Mouse (Mus musculus) forebrain, embryonic 12.5 days (tissue): Measurements from ENCODE around the gene Rpl18. TPM values are rescaled to one million over a fixed set of nuclear protein-coding genes. Genes with fewer than 3 reads are reported as not detected.

Experiments
- ATAC-seq: fragments of 200-750 bp; cut with Nextera tagmentation; 2 replicates; pipeline ENCODE4 v1.8.0; 2017; ENCODE audit warnings: moderate TSS enrichment; ENCODE audit not compliant: low FRiP score
- H3K27ac ChIP-seq: fragments of 300-500 bp; sonication (generic); 2 replicates; pipeline ENCODE4 v1.5.1; 2016; ENCODE audit warnings: mild to moderate bottlenecking
- H3K27me3 ChIP-seq: fragments of 300-500 bp; sonication (generic); 2 replicates; pipeline ENCODE4 v1.6.1; 2016; ENCODE audit warnings: mild to moderate bottlenecking
- H3K36me3 ChIP-seq: fragments of 300-500 bp; sonication (generic); replicated peaks from 2 replicates; pipeline ENCODE4 v1.6.1; 2016; ENCODE audit warnings: mild to moderate bottlenecking
- H3K4me1 ChIP-seq: fragments of 300-500 bp; sonication (generic); 2 replicates; pipeline ENCODE4 v1.6.1; 2016
- H3K4me2 ChIP-seq: fragments of 300-500 bp; sonication (generic); 2 replicates; pipeline ENCODE4 v1.6.1; 2016; ENCODE audit warnings: mild to moderate bottlenecking, moderate library complexity
- H3K4me3 ChIP-seq: fragments of 300-500 bp; sonication (generic); replicated peaks from 2 replicates; pipeline ENCODE4 v1.5.1; 2016; ENCODE audit warnings: mild to moderate bottlenecking
- H3K9ac ChIP-seq: fragments of 300-500 bp; sonication (generic); 2 replicates; pipeline ENCODE4 v1.6.1; 2016; ENCODE audit warnings: mild to moderate bottlenecking
- H3K9me3 ChIP-seq: fragments of 300-500 bp; sonication (generic); 2 replicates; pipeline ENCODE4 v1.6.1; 2016
- WGBS: fragments of 180-500 bp; shearing (Covaris S2); methylation state at CpG from one replicate; pipeline ENCODE4 v1.1.7; 2016; 5-methylcytosine and 5-hydroxymethylcytosine counted together
- polyA plus RNA-seq: library from polyadenylated mRNA; unstranded; fragments of >200 nt; fragmentation: Nextera tagmentation; extraction: Ambion mirVana; gene quantifications from 2 replicates; pipeline ENCODE4 v1.2.1, GENCODE M21; 2016

Gene Rpl18
- polyA plus RNA-seq, 1 experiment from 2014 or later = 745 TPM

GRCm38 (mm10) chr7:45727625-45728024 lies 12.4 kb downstream of the Rpl18 start:
- H3K36me3 ChIP-seq = peaks cover 62% of the 10 kb centered on the region
- 88% methylated on average over 3 of the region's 3 CpGs for WGBS

DNA sequence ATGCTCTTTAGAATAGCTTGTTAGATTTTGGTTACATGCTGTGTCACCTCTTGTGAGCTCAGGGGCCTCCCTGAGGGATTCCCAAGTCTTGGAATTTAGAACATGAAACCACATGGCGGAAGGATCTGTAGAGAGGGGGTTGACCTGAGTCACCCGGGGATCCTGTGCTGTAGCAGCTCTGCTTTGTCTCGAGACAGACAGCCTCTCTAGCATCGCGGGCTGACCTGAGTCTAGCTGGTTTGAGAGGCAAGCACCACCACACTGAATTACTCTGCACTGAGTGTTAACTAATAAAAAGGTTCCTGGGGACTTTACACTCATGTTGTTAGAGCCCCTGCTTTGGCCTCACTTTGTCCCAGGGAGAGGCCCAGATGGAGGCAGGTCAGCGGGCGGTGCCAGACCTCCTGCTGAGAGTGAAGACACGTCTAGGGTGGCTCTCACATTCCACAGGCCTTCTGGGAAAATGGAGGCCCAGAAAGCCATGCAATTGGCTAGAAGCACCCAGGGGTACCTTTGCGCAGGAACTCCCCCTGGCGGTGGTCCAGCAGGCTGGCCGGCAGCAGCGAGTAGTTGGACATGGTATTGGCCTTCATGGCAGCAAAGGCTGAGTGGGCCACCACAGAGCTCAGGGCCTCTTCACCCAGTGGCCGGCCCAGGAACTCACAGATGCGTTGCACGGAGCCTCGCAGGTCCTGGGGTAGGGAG lies 15.6 kb downstream of the Rpl18 start:
- 0 out of 2 replicates have a peak overlapping the region, but pooled peaks have one; percentile 15 for H3K27ac ChIP-seq
- peak; percentile 46; the same call in 1 of the 2 replicates for ATAC-seq

More at GRCm38 (mm10) chr7:45727625-45728024, 12.4 kb downstream of the Rpl18 start:
- Histone ChIP-seq H3K27me3 (no peaks in the 10 kb centered on the region), H3K27ac (no peak overlapping the region), H3K4me1 (peaks cover 9% of the 10 kb centered on the region), H3K4me3 (no peak overlapping the region), H3K9ac (no peak overlapping the region), H3K9me3 (no peaks in the 10 kb centered on the region), H3K4me2 (no peak overlapping the region)
- no peak for ATAC-seq

DNA sequence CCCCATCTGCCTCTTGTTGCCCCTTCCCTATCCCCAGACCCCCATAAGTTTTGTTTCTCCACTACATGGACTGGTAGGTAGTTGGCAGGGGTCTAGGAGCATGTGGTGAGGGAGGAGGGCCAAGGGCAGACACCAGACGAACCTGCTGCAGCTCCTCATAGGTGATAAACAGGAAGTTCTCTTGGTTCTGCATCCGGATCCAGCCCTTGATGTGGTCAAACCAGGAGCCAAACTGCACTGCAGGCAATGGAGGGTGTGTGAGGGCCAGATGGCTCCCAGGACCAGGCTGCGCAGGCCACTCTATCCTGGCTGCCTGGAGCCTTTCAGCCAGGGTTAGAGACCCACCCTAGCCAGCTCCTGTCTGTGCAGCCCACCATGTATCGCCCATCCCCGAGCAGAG lies 18.2 kb downstream of the Rpl18 start:
- Histone ChIP-seq H3K4me3 (no peak overlapping the region), H3K27ac (no peak overlapping the region), H3K36me3 (peaks cover 10% of the 10 kb centered on the region; the same call in 1 of the 2 replicates), H3K27me3 (no peaks in the 10 kb centered on the region), H3K9me3 (no peaks in the 10 kb centered on the region), H3K4me2 (no peak overlapping the region), H3K4me1 (peaks cover 9% of the 10 kb centered on the region), H3K9ac (no peak overlapping the region)
- 93% methylated on average over 5 of the region's 5 CpGs for WGBS
- ATAC-seq = no peak

More for the DNA sequence above, 15.6 kb downstream of the Rpl18 start:
- H3K27me3 ChIP-seq = no peaks in the 10 kb centered on the region
- H3K4me2 ChIP-seq = no peak overlapping the region
- peaks cover 9% of the 10 kb centered on the region for H3K4me1 ChIP-seq
- H3K4me3 ChIP-seq = no peak overlapping the region
- H3K9ac ChIP-seq = no peak overlapping the region
- no peaks in the 10 kb centered on the region for H3K9me3 ChIP-seq
- peaks cover 29% of the 10 kb centered on the region for H3K36me3 ChIP-seq
- 20% methylated on average over 16 of the region's 16 CpGs for WGBS

- Histone ChIP-seq H3K4me3 (no peak overlapping the region), H3K4me2 (no peak overlapping the region), H3K4me1 (no peaks in the 10 kb centered on the region), H3K27me3 (peaks cover 18% of the 10 kb centered on the region), H3K9me3 (no peaks in the 10 kb centered on the region), H3K9ac (no peak overlapping the region), H3K27ac (no peak overlapping the region), H3K36me3 (no peaks in the 10 kb centered on the region)
- ATAC-seq = peak; percentile 77; the same call in 1 of the 2 replicates
- WGBS = 8% methylated on average over 9 of the region's 9 CpGs
Observed at GRCm38 (mm10) chr7:45739162-45739763, 24.0 kb downstream of the Rpl18 start.

DNA sequence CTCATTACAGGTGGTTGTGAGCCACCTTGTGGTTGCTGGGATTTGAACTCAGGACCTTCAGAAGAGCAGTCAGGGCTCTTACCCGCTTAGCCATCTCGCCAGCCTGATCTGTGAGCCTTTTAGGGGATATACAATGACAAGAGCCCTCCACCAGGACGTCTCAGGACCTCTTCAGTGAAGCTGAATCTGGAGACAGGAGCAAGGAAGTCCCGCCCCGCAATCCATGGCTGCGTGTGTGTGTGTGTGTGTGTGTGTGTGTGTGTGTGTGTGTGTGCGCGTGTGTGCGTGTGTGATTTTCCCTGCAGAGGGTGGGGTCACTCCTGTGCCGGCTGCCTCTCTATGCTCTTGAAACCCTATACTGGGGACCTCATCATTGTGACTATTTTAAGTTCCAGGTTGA lies 24.6 kb downstream of the Rpl18 start:
- Histone ChIP-seq H3K27ac (no peak overlapping the region), H3K36me3 (no peaks in the 10 kb centered on the region), H3K27me3 (peaks cover 18% of the 10 kb centered on the region), H3K9ac (no peak overlapping the region), H3K4me2 (no peak overlapping the region), H3K4me3 (no peak overlapping the region), H3K9me3 (no peaks in the 10 kb centered on the region), H3K4me1 (no peaks in the 10 kb centered on the region)
- no peak for ATAC-seq
- WGBS = 65% methylated on average over 10 of the region's 10 CpGs

DNA sequence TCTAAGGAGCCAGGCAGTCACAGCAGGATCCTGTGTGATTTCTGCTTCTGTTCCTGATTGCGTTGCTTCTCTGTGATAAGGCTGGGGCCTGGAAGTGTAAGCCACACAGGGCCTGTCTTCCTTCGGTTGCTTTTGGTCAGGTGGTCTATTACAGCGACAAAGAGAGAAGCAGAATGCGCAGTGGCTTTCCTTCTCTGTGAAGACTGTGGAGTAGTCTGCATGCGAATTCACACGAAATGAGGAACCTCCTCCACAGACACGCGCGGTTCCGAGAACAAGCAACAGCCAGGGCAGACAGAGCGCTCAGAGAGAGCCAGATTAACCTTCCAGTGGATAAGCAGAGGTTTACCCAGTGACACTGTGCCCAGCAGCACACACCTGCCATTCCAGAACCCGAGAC lies 26.1 kb downstream of the Rpl18 start:
- Histone ChIP-seq H3K4me1 (no peaks in the 10 kb centered on the region), H3K4me2 (no peak overlapping the region), H3K27me3 (peaks cover 18% of the 10 kb centered on the region), H3K9me3 (no peaks in the 10 kb centered on the region), H3K27ac (no peak overlapping the region), H3K36me3 (no peaks in the 10 kb centered on the region), H3K4me3 (no peak overlapping the region), H3K9ac (no peak overlapping the region)
- WGBS = 84% methylated on average over 12 of the region's 12 CpGs
- no peak for ATAC-seq

DNA sequence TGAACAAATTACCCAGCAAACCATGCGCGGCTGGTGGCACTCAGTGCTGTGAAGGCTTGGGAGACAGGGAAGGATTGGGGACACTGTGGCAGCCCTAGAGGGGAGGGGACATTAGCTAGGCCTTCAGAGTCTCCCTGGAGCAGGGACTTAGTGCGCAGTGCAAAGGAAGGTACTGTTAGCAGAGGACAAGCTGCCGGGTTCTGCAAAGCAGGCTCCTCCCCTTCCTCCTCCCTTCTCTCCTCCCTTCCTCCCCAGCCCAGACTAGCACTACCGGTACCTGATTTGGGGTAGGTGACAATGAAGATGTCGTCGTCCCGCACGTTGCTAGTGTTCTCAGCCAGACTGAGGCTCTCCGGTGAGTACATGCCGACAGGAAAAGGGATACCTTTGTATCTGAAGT lies 26.5 kb downstream of the Rpl18 start:
- Histone ChIP-seq H3K9ac (no peak overlapping the region), H3K36me3 (no peaks in the 10 kb centered on the region), H3K4me3 (no peak overlapping the region), H3K4me2 (0 out of 2 replicates have a peak overlapping the region, but pooled peaks have one; percentile 8), H3K27ac (no peak overlapping the region), H3K27me3 (peaks cover 18% of the 10 kb centered on the region), H3K4me1 (no peaks in the 10 kb centered on the region), H3K9me3 (0 out of 2 replicates have a peak, but pooled peaks cover 3% of the 10 kb centered on the region)
- ATAC-seq = no peak
- WGBS = 45% methylated on average over 11 of the region's 11 CpGs

GRCm38 (mm10) chr7:45742338-45742737 lies 27.1 kb downstream of the Rpl18 start:
- 33% methylated on average over 19 of the region's 19 CpGs for WGBS
- H3K4me3 ChIP-seq = no peak overlapping the region
- no peak overlapping the region for H3K27ac ChIP-seq
- ATAC-seq = no peak
- H3K36me3 ChIP-seq = no peaks in the 10 kb centered on the region
- H3K9ac ChIP-seq = no peak overlapping the region
- H3K27me3 ChIP-seq = peaks cover 18% of the 10 kb centered on the region
- H3K4me2 ChIP-seq = peak overlapping the region; percentile 8; the same call in 1 of the 2 replicates
- H3K4me1 ChIP-seq = no peaks in the 10 kb centered on the region
- 0 out of 2 replicates have a peak, but pooled peaks cover 3% of the 10 kb centered on the region for H3K9me3 ChIP-seq

DNA sequence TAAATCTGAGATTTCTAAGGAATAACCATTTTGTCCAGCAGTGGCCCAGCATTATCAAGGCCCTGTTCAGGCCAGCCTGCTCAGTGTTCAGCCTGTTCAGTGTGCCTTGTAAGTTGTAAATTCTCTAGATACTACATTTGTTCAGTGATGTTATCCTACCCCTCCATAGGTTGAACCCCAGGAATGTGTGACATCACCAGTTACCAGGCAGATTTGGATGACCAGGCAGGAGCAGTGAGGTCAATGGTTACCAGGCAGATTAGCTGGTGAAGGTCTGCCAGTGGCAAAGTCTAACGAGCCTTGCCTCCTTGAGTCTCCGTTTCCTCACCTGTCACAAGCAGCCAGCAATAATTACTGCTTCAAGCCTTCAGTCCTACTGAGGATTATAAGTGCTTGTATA lies 29.1 kb downstream of the Rpl18 start:
- Histone ChIP-seq H3K9ac (no peak overlapping the region), H3K27ac (no peak overlapping the region), H3K27me3 (peaks cover 18% of the 10 kb centered on the region), H3K36me3 (no peaks in the 10 kb centered on the region), H3K4me2 (no peak overlapping the region), H3K9me3 (0 out of 2 replicates have a peak, but pooled peaks cover 3% of the 10 kb centered on the region), H3K4me1 (no peaks in the 10 kb centered on the region), H3K4me3 (no peak overlapping the region)
- ATAC-seq = no peak
- 34% methylated on average over 2 of the region's 2 CpGs for WGBS

- Histone ChIP-seq H3K36me3 (no peaks in the 10 kb centered on the region), H3K4me3 (no peak overlapping the region), H3K27me3 (peaks cover 10% of the 10 kb centered on the region), H3K27ac (no peak overlapping the region), H3K4me2 (no peak overlapping the region), H3K9ac (no peak overlapping the region), H3K9me3 (0 out of 2 replicates have a peak, but pooled peaks cover 3% of the 10 kb centered on the region), H3K4me1 (no peaks in the 10 kb centered on the region; the same call in 1 of the 2 replicates)
- ATAC-seq = no peak
- WGBS = 69% methylated on average over 6 of the region's 6 CpGs
Observed at GRCm38 (mm10) chr7:45746518-45746917, 31.3 kb downstream of the Rpl18 start.

GRCm38 (mm10) chr7:45747450-45747849 lies 32.2 kb downstream of the Rpl18 start:
- WGBS = 89% methylated on average over 5 of the region's 5 CpGs
- Histone ChIP-seq H3K27me3 (peaks cover 2% of the 10 kb centered on the region; the same call in 1 of the 2 replicates), H3K36me3 (no peaks in the 10 kb centered on the region), H3K9me3 (0 out of 2 replicates have a peak, but pooled peaks cover 3% of the 10 kb centered on the region), H3K4me1 (no peaks in the 10 kb centered on the region; the same call in 1 of the 2 replicates), H3K9ac (no peak overlapping the region), H3K4me3 (no peak overlapping the region), H3K27ac (no peak overlapping the region), H3K4me2 (no peak overlapping the region)
- ATAC-seq = no peak

GRCm38 (mm10) chr7:45748110-45748509 lies 32.9 kb downstream of the Rpl18 start:
- no peak for ATAC-seq
- H3K4me3 ChIP-seq = no peak overlapping the region
- no peak overlapping the region for H3K27ac ChIP-seq
- no peak overlapping the region for H3K9ac ChIP-seq
- H3K4me1 ChIP-seq = no peaks in the 10 kb centered on the region; the same call in 1 of the 2 replicates
- H3K27me3 ChIP-seq = 0 out of 2 replicates have a peak, but pooled peaks cover 3% of the 10 kb centered on the region
- 0 out of 2 replicates have a peak, but pooled peaks cover 3% of the 10 kb centered on the region for H3K9me3 ChIP-seq
- H3K4me2 ChIP-seq = no peak overlapping the region
- H3K36me3 ChIP-seq = no peaks in the 10 kb centered on the region
- 85% methylated on average over 7 of the region's 7 CpGs for WGBS
